Mouse (Mus musculus): ENCODE results near the gene Map3k10. TPM values are rescaled to one million over a fixed set of nuclear protein-coding genes. Genes with fewer than 3 reads are reported as not detected.

Map3k10 gene
- polyA plus RNA-seq, 1 experiment, result 22.4 TPM

DNA sequence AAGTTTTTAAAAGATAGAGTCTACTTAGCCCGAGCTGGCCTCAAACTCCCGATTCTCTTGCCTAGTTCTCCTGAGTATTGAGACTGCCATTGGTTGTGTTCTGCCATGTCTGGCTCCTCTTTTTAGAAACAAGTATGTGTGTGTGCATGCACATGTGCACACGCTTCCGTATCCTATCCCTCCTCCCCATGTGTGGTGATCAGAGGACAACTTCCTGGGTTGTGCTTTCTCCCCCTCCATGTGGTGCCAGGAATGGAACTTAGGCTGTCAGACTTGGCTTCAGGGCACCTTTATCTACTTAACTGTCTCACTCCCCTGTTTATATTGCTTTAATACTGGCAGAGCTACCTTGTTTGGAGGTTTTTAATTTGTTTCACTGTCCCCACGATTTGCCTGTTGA is 10.8 kb upstream of the Map3k10 start:
- TF ChIP-seq FLI1 (IDR thresholded peaks at IDR 0.05; ENCODE audit: low read length) (no peak), GATA1 (IDR thresholded peaks at IDR 0.05; ENCODE audit: borderline replicate concordance, low read length) (no peak)
- H3K4me1 ChIP-seq, result peaks cover 56% of the 10 kb centered on the region

DNA sequence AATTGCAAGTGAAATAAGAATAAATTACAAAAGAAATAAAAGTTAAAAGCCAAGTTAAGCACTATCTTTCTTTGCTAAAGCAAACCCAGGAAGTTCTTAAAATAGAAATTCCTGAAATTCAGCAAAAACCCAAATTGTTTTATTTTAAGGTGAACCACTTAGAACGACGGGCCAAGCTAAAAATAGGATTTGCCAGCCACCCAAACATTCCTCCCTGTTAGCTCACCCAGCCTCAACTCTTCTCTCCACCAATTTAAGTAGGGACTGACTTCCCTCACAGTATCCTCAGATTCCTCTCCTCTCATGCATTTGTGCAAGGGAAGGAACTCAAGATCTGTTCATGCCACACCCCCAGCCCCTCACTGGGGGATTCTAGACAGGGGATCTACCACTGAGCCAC is 8.8 kb upstream of the Map3k10 start:
- no peak overlapping the region for H3K4me3 ChIP-seq (replicated peaks)
- H3K36me3 ChIP-seq (replicated peaks; ENCODE audit: low read length), result no peaks in the 10 kb centered on the region
- no peak for TF ChIP-seq FLI1 (IDR thresholded peaks at IDR 0.05; ENCODE audit: low read length)
- no peak for TF ChIP-seq GATA1 (IDR thresholded peaks at IDR 0.05; ENCODE audit: borderline replicate concordance, low read length)
- H3K27me3 ChIP-seq (replicated peaks), result no peaks in the 10 kb centered on the region
- no peaks in the 10 kb centered on the region for H3K9me3 ChIP-seq
- peaks cover 39% of the 10 kb centered on the region for H3K4me1 ChIP-seq

More for the DNA sequence above, 10.8 kb upstream of the Map3k10 start:
- H3K27me3 ChIP-seq (replicated peaks), result no peaks in the 10 kb centered on the region
- H3K4me3 ChIP-seq (replicated peaks), result peak overlapping the region; percentile 59
- no peaks in the 10 kb centered on the region for H3K36me3 ChIP-seq (replicated peaks; ENCODE audit: low read length)
- no peaks in the 10 kb centered on the region for H3K9me3 ChIP-seq

DNA sequence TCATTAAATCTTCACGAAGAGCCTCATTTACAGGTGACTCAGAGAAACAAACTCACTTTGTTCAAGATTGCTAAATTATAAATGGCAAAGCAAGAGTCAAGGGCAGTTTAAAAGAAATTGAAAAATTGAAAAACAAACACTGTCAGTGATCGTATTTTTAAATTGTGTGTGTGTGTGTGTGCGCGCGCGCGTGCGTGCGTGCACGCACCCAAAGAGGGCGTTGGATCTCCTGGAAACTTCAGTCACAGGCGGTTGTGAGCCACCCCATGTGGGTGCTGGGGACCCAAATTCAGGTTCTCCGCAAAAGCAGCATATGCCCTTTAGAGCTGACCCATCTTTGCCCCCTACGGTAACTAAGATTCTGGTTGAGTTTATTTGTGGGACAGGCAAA is 819 bp upstream of the Map3k10 start:
- Histone ChIP-seq H3K27me3 (replicated peaks) (peaks cover 9% of the 10 kb centered on the region), H3K36me3 (replicated peaks; ENCODE audit: low read length) (peaks cover 7% of the 10 kb centered on the region), H3K4me1 (peaks cover 30% of the 10 kb centered on the region), H3K9me3 (no peaks in the 10 kb centered on the region), H3K4me3 (replicated peaks) (peak overlapping the region; percentile 94)
- no peak for TF ChIP-seq FLI1 (IDR thresholded peaks at IDR 0.05; ENCODE audit: low read length)
- no peak for TF ChIP-seq GATA1 (IDR thresholded peaks at IDR 0.05; ENCODE audit: borderline replicate concordance, low read length)

GRCm38 (mm10) chr7:27674195-27674521 is 240 bp downstream of the Map3k10 start:
- TF ChIP-seq FLI1 (IDR thresholded peaks at IDR 0.05; ENCODE audit: low read length) (no peak), GATA1 (IDR thresholded peaks at IDR 0.05; ENCODE audit: borderline replicate concordance, low read length) (no peak)
- Histone ChIP-seq H3K27me3 (replicated peaks) (peaks cover 9% of the 10 kb centered on the region), H3K9me3 (no peaks in the 10 kb centered on the region), H3K36me3 (replicated peaks; ENCODE audit: low read length) (peaks cover 12% of the 10 kb centered on the region), H3K4me3 (replicated peaks) (peak overlapping the region; percentile 94), H3K4me1 (peaks cover 30% of the 10 kb centered on the region)

GRCm38 (mm10) chr7:27673575-27674131 is 745 bp downstream of the Map3k10 start:
- H3K27me3 ChIP-seq (replicated peaks), result peaks cover 9% of the 10 kb centered on the region
- H3K9me3 ChIP-seq, result no peaks in the 10 kb centered on the region
- peak overlapping the region; percentile 94 for H3K4me3 ChIP-seq (replicated peaks)
- peaks cover 30% of the 10 kb centered on the region for H3K4me1 ChIP-seq
- TF ChIP-seq GATA1 (IDR thresholded peaks at IDR 0.05; ENCODE audit: borderline replicate concordance, low read length), result no peak
- TF ChIP-seq FLI1 (IDR thresholded peaks at IDR 0.05; ENCODE audit: low read length), result no peak
- H3K36me3 ChIP-seq (replicated peaks; ENCODE audit: low read length), result peaks cover 12% of the 10 kb centered on the region

- H3K27me3 ChIP-seq (replicated peaks), result peaks cover 9% of the 10 kb centered on the region
- no peak for TF ChIP-seq FLI1 (IDR thresholded peaks at IDR 0.05; ENCODE audit: low read length)
- no peak for TF ChIP-seq GATA1 (IDR thresholded peaks at IDR 0.05; ENCODE audit: borderline replicate concordance, low read length)
- H3K4me1 ChIP-seq, result peaks cover 30% of the 10 kb centered on the region
- H3K9me3 ChIP-seq, result no peaks in the 10 kb centered on the region
- H3K4me3 ChIP-seq (replicated peaks), result peak overlapping the region; percentile 94
- H3K36me3 ChIP-seq (replicated peaks; ENCODE audit: low read length), result peaks cover 16% of the 10 kb centered on the region
Observed at GRCm38 (mm10) chr7:27673064-27673574, 1.3 kb downstream of the Map3k10 start.

- Histone ChIP-seq H3K36me3 (replicated peaks; ENCODE audit: low read length) (peaks cover 3% of the 10 kb centered on the region), H3K4me3 (replicated peaks) (no peak overlapping the region), H3K27me3 (replicated peaks) (peaks cover 58% of the 10 kb centered on the region), H3K9me3 (no peaks in the 10 kb centered on the region), H3K4me1 (peaks cover 20% of the 10 kb centered on the region)
- TF ChIP-seq GATA1 (IDR thresholded peaks at IDR 0.05; ENCODE audit: borderline replicate concordance, low read length) (no peak), FLI1 (IDR thresholded peaks at IDR 0.05; ENCODE audit: low read length) (no peak)
Observed at GRCm38 (mm10) chr7:27662038-27662437, 12.4 kb downstream of the Map3k10 start.

DNA sequence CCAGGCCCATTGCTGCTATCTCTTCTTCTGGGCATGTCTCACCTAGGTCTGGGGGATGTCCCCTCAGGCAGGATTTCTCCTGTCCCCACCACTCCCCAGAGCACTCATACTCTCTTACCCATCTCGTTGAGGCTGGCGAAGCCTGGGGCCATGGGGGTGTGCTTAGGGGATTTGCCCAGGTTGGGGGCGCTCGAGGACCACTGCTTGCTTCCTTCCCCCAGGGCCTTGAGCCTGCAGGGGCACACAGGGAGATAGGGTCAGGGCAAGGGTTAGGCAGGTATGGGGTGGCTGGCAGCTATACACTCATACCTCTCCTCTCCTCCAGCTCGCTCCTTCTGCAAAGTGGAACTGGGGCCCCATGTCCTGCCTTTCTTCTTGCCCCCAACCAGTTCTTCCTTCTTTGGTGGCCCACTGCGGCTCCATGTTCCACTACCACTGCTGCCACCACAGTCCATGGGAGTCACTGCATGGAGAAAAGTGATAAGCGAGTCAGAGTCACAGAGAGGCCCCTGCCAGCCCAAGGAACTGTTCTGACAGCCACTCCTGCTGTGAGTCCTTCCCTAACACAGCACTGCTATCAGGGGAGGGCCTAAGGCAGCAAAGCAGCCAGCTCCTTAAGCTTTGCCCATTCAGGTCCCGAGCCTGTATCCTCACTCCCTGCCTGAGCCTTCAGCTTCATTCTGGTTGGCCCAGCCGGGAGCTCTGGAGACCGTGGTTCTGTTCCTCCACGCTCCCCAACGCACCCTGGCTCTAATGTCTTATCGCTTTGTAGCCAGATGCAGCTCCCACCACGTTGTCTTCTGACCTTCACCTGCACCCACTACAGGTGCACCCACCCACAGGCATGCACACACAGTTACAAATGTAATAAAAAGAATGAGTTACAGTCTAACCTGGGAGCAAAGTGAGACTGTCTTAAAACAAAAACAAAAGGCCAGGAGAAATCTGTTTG is 15.4 kb downstream of the Map3k10 start:
- H3K36me3 ChIP-seq (replicated peaks; ENCODE audit: low read length), result no peaks in the 10 kb centered on the region
- H3K4me1 ChIP-seq, result peaks cover 24% of the 10 kb centered on the region
- no peaks in the 10 kb centered on the region for H3K9me3 ChIP-seq
- H3K4me3 ChIP-seq (replicated peaks), result peak overlapping the region; percentile 59
- TF ChIP-seq FLI1 (IDR thresholded peaks at IDR 0.05; ENCODE audit: low read length), result no peak
- no peak for TF ChIP-seq GATA1 (IDR thresholded peaks at IDR 0.05; ENCODE audit: borderline replicate concordance, low read length)
- H3K27me3 ChIP-seq (replicated peaks), result peaks cover 74% of the 10 kb centered on the region

DNA sequence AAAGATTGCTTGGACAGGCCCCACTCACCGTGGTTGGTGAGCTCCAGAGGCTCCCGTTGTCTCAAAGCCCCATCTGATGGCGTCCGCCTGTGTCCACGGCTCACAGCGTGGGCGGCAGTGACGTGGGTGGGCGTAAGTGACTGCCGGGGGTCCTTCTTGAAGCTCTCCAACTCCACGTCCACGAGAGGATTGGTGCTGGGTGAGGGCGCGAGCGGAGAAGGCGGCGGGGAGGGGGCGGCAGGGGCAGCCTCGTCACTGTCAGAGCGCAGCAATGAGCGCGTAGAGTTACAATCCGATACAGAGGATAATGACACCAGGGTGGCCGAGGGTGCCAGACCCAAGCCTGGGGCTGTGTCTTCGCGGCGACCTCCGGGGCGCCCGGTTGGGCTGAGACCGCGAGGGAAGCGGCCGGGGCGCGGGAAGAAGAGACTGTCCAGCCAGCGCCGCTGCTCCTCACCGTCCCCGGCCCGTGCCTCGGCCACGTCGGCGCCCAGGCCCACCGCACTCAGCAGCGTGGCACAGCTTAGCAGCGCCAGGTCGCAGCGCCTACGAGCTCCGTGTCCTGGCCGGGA is 16.5 kb downstream of the Map3k10 start:
- Histone ChIP-seq H3K36me3 (replicated peaks; ENCODE audit: low read length) (no peaks in the 10 kb centered on the region), H3K4me1 (peaks cover 28% of the 10 kb centered on the region), H3K27me3 (replicated peaks) (peaks cover 79% of the 10 kb centered on the region), H3K9me3 (no peaks in the 10 kb centered on the region), H3K4me3 (replicated peaks) (peak overlapping the region; percentile 30)
- no peak for TF ChIP-seq FLI1 (IDR thresholded peaks at IDR 0.05; ENCODE audit: low read length)
- no peak for TF ChIP-seq GATA1 (IDR thresholded peaks at IDR 0.05; ENCODE audit: borderline replicate concordance, low read length)

Data from megakaryocyte, embryonic 14.5 days (primary cell).